16 mouse cellular contexts compared by ENCODE assay signal in the genomic region with DNA sequence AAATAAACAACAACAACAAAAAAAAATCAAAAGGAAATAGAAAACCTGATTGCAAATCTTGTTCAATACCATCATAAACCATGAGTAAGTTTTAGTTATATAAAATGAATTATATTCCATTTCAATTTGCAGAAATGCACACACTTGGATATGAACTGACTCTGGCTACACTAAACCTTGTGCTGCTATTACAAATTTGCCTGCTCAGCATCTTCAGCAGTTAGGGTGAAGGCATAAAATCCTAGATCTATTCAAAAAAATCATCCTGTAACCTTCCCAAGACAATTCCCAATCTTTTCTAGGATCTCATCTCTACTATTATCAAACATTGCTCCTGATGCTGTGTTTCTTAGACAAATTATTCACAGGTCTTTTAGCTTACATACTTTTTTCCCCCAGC.
"Had no signal": no experiment of that assay in that cellular context is flagged by ENCODE, and none has a peak within 500 bp of the region (broad histone marks: within the 10 kb centered on the region; RNA-seq: fewer than 3 reads in every experiment).

No protein-coding gene starts in this region.

- H3K9ac ChIP-seq: neural tube, embryonic 13.5 days; neural tube, embryonic 15.5 days; stomach, embryonic 15.5 days had no signal

- H3K27ac ChIP-seq: neural tube, embryonic 13.5 days; neural tube, embryonic 15.5 days; stomach, embryonic 15.5 days; stomach, postnatal 0 days had no signal

- DNase-seq: retina, postnatal 1 day; right cerebral cortex, adult 18-20 months; right cerebral cortex, postnatal 14 days; right cerebral cortex, postnatal 25 days; right cerebral cortex, postnatal 4 days; spleen, adult 18-20 months; thymus, adult 18-20 months; thymus, adult 2 months; thymus, postnatal 14 days; thymus, postnatal 25 days; thymus, postnatal 36 days; thymus, postnatal 4 days had no signal

- H3K27me3 ChIP-seq: neural tube, embryonic 13.5 days; neural tube, embryonic 15.5 days; stomach, embryonic 15.5 days had no signal

- H3K4me1 ChIP-seq: stomach, embryonic 15.5 days had no signal

- H3K36me3 ChIP-seq: neural tube, embryonic 13.5 days; neural tube, embryonic 15.5 days; stomach, embryonic 15.5 days had no signal

- H3K9me3 ChIP-seq: neural tube, embryonic 13.5 days; neural tube, embryonic 15.5 days; stomach, embryonic 15.5 days had no signal

- H3K4me3 ChIP-seq: neural tube, embryonic 13.5 days; neural tube, embryonic 15.5 days; stomach, embryonic 15.5 days had no signal

- H3K4me2 ChIP-seq: neural tube, embryonic 13.5 days; neural tube, embryonic 15.5 days; stomach, embryonic 15.5 days had no signal
